Mouse (Mus musculus): Measurements from ENCODE around the gene Btnl6.
"Not testable (repeated sequence)": the region's sequence is repeated elsewhere in the genome, so short reads cannot be mapped to it uniquely, and the experiment has no call there.

The Btnl6 gene

DNA sequence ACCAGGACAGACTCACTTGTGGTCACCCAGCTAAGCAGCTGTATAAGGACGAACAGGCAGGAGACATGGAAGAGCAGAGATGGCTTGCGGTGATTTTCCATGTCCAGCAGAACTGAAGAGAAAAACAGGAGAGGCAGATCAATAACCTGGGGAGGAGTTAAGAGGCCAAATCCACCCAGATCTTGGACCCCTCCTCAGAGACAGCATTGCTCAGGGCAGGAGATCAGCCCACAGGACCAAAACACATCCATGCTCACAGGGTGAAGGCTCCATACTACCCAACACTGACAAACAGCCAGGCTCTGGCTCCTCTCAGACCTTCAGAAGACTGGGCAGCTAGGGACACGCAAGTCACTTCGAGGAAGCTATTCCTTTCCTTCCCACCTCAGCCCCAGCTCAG, at the start of gene Btnl6:
TSS of gene Btnl6 (minus strand) at position 101 of the 400 bp plus-strand sequence.
- ATAC-seq (ENCODE audit: low TSS enrichment), result no peak

GRCm38 (mm10) chr17:34564796-34565195, 47.6 kb upstream of the Btnl6 start:
- ATAC-seq (ENCODE audit: low TSS enrichment), result no peak

- no peak for ATAC-seq (ENCODE audit: low TSS enrichment)
These were observed 46.9 kb upstream of the Btnl6 start, which contains the start of gene Notch4 for GRCm38 (mm10) chr17:34564003-34564421. TSS of gene Notch4 (plus strand) at chr17:34564268.

- ATAC-seq (ENCODE audit: low TSS enrichment), result no peak
These were observed 46.2 kb upstream of the Btnl6 start for GRCm38 (mm10) chr17:34563354-34563753.

DNA sequence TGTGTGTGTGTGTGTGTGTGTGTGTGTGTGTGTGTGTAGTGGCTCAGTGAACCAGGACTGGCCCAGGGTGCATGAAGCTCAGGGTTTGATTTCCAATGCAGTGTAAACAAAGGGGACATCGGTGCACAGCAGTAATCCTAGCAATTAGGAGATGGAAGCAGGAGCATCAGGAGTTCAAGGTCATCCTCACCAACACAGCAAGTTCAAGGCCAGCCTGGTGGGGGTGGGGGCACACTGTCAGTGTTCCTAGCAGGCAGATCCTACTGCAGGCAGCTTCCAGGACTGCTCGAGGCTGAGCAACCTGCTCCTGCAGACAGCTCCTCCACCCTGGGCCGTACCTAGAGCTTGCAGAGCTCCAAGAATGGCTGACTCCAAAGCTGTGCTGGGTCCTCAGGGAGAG, 45.4 kb upstream of the Btnl6 start:
- ATAC-seq (ENCODE audit: low TSS enrichment), result no peak

GRCm38 (mm10) chr17:34561200-34561599, 44.0 kb upstream of the Btnl6 start:
- ATAC-seq (ENCODE audit: low TSS enrichment), result no peak

- no peak for ATAC-seq (ENCODE audit: low TSS enrichment)
These were observed 43.3 kb upstream of the Btnl6 start for GRCm38 (mm10) chr17:34560438-34560837.

- ATAC-seq (ENCODE audit: low TSS enrichment), result no peak
These were observed 42.7 kb upstream of the Btnl6 start for GRCm38 (mm10) chr17:34559895-34560294.

GRCm38 (mm10) chr17:34559116-34559515, 42.0 kb upstream of the Btnl6 start:
- no peak for ATAC-seq (ENCODE audit: low TSS enrichment)

DNA sequence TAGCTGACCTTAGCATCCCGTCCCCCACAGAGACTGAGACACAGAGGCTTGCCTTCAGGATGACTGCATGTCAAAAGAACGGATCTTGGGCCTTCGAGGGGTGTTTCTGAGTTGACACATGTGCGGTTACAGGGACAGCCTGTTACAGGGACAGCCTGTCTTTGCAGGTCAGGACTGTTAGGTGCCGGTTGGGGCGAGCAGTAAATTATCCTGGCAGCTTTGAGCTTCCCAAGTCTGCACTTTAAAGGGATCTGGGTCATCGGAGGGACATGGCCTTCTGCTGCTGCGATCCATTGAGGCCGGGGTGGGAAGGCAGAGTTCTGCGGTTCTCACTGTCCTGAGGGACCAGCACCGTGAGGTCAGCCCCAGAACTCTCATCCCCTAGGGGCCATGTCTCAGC, 40.3 kb upstream of the Btnl6 start:
- no peak for ATAC-seq (ENCODE audit: low TSS enrichment)

DNA sequence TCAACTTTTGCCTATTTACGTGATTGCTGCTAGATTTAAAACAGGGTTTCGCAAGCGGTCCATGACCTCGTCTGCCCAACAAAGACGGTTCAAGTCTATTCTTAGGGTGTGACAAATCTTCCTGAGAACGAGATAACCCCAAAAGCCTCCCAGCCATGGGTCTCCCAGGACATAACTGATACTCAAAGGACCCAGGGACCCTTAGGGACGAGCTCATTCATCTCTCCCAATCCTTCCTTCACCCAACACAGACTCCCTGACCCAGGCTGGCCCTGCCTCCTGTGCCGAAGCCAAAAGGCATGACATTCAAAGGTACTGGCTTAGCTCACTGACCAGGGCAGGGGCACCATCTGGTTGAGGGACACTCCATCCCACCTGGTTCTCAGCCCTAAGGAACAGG, 39.3 kb upstream of the Btnl6 start:
- no peak for ATAC-seq (ENCODE audit: low TSS enrichment)

- peak; percentile 55; the same call in 1 of the 2 replicates for ATAC-seq (ENCODE audit: low TSS enrichment)
These were observed 38.3 kb upstream of the Btnl6 start for GRCm38 (mm10) chr17:34555483-34555882.

DNA sequence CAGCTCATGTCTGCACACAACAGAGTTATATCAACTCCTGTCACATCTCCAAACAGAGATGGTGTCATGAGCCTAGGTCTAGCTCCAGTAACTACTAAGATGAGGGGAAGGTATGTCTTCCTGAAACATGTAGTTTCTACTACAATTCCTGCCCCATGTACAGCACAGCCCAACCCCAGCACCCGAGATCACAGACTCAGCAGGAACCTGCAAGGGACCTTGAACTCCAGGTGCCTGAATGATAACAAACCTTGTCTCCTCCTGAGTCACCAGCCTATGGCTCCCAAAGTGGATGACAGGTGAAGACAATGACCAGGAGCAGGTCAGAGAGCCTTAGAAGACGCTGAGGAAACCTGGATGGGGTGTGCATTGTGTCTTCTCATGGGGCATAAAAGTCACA, 32.7 kb upstream of the Btnl6 start:
- ATAC-seq (ENCODE audit: low TSS enrichment), result no peak

GRCm38 (mm10) chr17:34549156-34549555, 32.0 kb upstream of the Btnl6 start:
- no peak for ATAC-seq (ENCODE audit: low TSS enrichment)

GRCm38 (mm10) chr17:34547601-34548000, 30.4 kb upstream of the Btnl6 start:
- no peak for ATAC-seq (ENCODE audit: low TSS enrichment)

DNA sequence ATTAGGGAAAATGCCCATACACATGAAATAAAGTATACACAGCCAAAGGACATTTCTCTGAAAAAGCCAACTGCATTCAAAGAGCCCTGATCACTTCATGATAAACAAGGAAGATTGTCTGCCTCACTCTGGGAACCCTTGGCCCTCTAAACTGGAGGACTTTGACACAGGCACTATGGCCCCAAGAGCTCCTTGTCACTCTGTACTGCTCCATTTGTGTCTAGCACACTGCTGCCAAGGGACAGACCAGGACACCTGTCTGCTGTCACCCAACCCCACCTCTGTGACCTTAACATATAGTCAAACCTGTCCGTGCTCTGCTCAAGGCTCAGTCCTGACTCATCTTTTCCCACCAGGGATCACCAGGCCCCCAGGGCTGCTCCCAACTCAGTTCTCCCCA, 29.6 kb upstream of the Btnl6 start:
- no peak for ATAC-seq (ENCODE audit: low TSS enrichment)

- not testable (repeated sequence) for ATAC-seq (ENCODE audit: low TSS enrichment)
These were observed 26.4 kb upstream of the Btnl6 start for GRCm38 (mm10) chr17:34543567-34543966.

- ATAC-seq (ENCODE audit: low TSS enrichment), result no peak
These were observed 15.5 kb upstream of the Btnl6 start for GRCm38 (mm10) chr17:34532671-34533070.

- ATAC-seq (ENCODE audit: low TSS enrichment), result no peak
These were observed 1.8 kb upstream of the Btnl6 start for GRCm38 (mm10) chr17:34519001-34519400.

- ATAC-seq (ENCODE audit: low TSS enrichment), result not testable (repeated sequence)
These were observed 1.4 kb upstream of the Btnl6 start for GRCm38 (mm10) chr17:34518571-34518970.

- ATAC-seq (ENCODE audit: low TSS enrichment), result no peak
These were observed 643 bp upstream of the Btnl6 start for GRCm38 (mm10) chr17:34517795-34518194.

DNA sequence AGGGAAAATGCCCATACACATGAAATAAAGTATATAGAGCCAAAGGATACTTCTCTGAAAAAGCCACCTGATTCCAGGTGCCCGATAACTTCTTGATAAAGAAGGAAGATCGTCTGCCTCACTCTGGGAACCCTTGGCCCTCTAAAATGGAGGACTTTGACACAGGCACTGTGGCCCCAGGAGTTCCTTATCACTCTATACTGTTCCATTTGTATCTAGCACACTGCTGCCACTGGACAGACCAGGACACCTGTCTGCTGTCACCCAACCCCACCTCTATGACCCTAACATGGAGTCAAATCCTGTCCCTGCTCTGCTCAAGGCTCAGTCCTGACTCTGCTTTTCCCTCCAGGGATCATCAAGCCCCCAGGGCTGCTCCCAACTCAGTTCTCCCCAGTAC, 638 bp downstream of the Btnl6 start:
- ATAC-seq (ENCODE audit: low TSS enrichment), result no peak

GRCm38 (mm10) chr17:34511723-34512122, 5.4 kb downstream of the Btnl6 start:
- not testable (repeated sequence) for ATAC-seq (ENCODE audit: low TSS enrichment)

DNA sequence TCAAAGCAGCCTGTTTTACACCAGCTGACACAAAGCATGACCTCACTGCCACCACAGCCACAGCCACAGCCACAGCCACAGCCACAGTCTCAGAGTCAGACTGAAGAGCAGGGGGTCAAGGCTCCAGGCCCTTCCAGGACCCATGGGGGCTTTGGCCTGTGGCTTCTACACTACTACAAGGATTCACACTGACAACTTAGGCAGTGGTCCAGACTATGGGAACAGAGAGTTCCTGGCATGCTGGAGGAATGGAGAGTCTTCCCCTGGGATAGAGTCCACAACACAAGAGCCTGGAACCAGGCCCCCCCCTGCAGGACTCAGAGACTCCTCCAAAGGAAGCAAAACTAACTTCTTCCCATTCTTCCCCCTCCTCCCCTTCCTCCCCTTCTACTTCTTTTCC, 9.6 kb downstream of the Btnl6 start:
- no peak for ATAC-seq (ENCODE audit: low TSS enrichment)

DNA sequence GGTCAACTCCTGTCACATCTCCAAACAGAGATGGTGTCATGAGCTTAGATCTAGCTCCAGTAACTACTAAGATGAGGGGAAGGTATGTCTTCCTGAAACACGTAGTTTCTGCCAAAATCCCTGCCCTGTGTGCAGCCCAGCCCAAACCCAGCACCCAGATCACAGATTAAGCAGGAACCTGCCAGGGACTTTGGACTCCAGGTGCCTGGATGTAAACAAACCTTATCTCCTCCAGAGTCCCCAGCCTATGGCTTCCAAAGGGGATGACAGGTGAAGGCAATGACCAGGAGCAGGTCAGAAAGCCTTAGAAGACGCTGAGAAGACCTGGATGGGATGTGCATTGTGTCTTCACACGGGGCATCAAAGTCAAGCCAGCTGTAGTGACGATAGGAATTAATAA, 19.4 kb downstream of the Btnl6 start:
- not testable (repeated sequence) for ATAC-seq (ENCODE audit: low TSS enrichment)

All from frontal cortex, adult (tissue).